Mouse (Mus musculus) retina, postnatal 1 day (tissue): ENCODE data around the gene Ccr1l1.
A peak's percentile ranks its signal among the peaks of the same experiment; 100 is the strongest.
"Not testable (repeated sequence)": the region's sequence is repeated elsewhere in the genome, so short reads cannot be mapped to it uniquely, and the experiment has no call there.

ENCODE experiments used
- DNase-seq: peaks from one replicate; pipeline ENCODE4 v3.0.0-alpha.2; 2012

Ccr1l1 gene

DNA sequence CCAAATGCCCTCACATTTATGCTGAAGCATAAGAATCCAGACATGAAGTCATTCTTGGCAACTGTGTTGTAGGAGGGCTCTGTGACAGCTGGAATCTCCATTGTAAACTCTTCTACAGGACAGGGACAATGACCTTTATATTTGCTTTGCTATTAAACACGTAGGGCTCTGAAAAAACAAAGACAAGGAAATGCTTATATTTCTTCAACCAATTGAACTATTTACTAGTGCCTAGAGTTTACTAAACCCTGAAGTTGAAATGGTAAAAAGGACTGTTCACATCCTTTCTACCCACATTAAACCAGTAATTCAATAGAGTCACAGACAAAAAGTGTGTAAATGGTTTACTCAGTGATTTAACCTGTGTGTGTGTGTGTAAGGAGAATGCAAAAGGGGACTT is at the start of gene Ccr1l1:
Gene Ccr1l1 (minus strand): TSS at position 101 of the 400 bp plus-strand sequence.
- no peak for DNase-seq

DNA sequence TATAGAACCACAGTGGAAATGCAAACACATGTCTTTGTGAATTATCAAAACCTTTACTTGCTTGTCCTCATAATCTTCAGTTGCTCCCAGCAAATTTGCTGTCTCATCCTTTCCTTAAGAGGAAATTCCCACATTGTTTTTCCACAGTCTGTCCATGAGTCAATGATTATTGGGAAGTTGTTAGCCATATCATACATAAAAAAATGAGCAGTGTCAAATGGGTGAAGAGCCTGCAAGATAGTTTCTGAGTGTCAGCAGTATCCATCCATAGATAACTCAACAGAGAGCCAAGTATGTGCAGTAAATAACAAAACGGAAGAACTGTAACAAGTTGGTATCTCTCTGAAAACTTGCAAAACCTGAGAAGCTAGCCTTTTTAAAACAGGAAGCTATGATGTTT is 43.5 kb upstream of the Ccr1l1 start, which contains the start of gene Ccr3:
Gene Ccr3 (plus strand): TSS at position 301 of the 400 bp plus-strand sequence.
- no peak for DNase-seq

DNA sequence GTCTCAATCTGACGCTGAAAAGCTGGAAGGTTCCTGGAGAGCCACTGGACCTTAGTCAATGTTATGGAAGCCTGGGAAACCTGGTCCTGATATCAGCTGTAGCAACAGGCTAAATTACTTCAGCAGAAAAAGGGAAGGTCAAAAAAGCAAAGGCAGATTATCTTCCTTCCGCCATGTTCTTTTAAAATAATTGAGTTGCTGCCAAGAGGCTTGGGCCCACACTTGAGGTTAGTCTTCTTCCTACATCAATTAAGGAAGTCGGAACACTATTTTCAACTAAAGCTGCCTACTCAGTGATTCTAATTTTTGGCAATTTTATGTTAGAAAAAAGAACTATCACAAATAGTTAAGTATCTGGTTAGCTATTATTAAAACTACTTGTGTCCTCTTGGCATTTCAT is 41.7 kb upstream of the Ccr1l1 start:
- no peak for DNase-seq

DNA sequence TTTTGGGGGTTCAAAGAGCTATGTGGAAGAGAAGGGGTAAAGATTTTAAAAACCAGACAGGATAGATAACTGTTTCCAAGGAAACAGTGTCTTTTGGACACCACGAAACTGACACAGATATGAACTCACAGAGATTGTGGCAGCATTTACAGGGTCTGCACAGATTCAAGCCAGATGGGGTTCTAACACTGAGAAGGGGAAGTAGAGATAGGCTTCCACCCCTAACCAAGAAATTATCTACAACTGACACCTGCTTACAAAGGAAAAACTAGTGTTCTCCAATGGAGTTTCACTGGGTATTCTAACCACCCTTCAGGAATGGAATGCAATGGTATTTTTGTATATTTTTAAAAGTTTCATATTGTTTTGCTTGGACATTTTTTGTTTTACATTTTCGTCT is 37.8 kb upstream of the Ccr1l1 start:
- no peak for DNase-seq

DNA sequence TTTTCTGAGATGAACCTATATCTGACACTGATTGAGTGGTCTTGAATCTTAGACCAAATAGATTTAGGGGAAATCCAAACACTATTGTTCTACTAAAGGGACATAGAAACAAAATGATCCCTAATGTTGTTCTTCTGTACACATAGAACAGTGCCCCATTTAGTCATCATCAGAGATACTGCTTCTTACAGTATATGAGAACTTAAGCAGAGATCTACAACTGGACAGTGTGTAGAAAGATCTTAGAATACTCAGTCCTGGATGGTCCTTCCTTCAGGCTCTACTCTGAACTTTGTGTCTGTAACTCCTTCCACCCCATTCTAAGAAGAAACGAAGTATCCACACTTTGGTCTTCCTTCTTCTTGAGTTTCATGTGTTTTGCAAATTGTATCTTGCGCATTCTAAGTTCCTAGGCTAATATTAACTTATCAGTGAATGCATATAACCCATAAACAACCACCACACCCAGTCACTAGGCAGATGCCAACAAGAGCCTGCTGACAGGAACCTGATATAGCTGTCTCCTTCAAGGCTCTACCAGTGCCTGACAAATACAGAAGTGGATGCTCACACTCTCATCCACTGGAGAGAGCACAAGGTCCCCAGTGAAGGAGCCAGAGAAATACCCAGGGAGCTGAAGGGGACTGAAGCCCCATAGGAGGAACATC is 36.9 kb upstream of the Ccr1l1 start:
- no peak for DNase-seq

DNA sequence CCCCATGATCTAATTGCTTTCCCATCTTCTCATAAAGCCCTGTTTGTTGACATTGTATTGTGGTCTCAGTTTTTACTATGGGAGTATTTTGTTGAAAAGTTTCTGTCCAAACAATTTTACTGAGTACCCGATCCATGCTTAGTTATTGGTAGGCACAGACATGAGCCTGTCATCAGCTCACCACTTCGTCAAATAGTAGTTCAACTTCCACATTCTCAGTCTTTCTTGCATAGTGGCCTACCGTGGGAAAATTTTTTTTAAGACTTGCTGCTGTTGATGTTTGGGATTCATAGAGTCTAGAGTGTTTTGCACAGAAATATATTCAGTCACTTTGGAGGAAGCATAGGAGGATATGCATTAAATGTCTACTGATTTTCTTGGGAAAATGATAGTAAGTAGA is 35.1 kb upstream of the Ccr1l1 start:
- no peak for DNase-seq

DNA sequence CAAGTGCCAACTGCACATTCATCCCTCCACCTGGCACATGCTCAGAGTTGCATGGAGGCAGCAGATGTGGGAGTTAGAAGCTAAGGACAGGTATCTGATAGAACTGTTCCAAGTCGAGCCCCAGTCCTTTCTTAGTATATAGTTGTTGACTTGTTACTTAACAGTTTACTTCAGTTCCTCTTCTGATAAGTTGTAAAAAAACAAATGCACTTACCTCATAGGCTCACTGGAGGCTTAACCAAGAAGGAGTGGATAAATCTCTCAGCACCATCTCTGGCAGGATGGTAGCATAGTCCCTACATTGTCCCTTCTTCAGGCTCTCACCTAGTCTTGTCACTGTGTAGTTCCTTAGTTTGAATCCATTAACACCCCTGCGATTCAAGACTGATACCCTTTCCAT is 34.5 kb upstream of the Ccr1l1 start:
- no peak for DNase-seq

DNA sequence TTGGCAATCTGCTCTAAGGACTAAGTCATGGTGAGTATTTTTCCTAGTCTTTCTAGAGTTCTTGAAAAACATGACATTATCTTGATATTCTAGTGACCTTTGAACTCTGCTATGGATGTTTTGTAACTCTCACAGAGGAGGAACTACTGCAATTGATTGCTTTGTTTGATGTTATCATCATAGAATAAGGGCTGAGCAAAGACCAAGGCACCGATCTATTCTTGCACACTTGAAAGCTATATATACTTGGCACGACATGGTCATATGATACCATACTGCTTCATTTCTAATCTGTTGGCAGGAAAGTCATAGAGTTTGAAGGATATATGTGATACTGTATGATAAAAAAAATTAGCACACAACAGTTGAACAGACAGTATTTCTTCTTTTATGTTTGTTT is 21.6 kb upstream of the Ccr1l1 start:
- DNase-seq, result no peak

DNA sequence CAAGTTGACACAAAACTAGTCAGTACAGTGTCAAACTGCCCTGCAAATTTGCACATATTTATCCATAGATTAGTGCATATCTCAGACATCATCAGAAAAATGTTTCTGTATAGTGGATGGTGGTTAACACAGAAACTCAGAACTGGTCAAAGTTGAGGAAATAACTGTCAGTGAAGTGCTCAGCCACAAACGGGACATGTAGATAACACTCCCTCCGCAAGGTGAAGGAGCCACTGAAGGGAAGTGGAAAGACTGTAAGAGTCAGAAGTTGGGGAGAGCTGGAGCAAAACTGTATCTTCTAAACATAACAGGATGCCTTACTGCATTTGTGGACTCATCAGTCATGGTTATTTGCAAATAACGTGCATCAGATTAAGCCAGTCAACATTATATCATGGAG is 19.5 kb upstream of the Ccr1l1 start:
- no peak for DNase-seq

DNA sequence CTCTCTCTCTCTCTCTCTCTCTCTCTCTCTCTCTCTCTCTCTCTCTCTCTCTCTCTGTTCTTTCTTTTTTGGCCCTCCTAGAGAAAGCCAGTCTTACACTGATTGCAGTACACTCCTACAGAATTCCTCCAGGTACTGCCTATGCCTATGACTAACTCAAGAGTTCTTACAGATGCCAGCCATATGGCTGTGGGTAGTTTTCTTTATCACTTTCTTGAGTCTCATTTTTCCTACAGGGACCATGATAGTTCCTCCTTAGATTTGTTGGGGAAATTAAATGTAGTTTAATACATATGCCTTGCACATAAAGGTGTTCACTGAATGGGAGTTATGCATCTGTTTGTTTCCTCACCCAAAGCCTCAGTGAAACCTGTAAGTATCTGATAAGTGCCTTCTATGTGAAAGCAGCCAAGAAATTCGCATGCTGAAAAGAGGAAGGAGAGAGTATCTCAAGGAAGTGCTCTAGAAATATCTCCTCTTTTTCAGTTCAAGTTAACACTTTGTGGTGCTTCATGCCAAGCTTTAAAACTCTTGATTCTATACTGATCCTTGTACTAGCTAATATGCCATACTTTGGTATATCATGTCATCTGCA is 13.2 kb upstream of the Ccr1l1 start:
- no peak for DNase-seq

DNA sequence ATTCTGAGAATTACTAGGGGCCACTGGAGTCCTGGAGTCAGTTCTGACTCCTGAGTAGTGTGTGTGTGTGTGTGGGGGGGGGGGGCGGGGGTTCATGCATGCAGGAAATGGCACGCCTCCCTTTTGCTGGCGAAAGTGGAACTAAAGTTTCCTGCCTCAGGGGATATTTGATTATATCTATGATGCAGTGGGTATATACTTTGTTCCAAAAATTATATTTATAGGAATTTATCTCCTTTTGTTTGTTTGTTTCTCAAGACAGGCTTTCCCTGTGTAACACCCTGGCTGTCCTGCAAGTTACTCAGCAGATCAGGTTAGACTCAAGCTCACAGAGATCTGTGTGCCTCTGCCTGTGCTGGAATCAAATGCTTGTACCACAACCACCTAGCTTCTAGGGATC is 11.5 kb upstream of the Ccr1l1 start:
- DNase-seq, result no peak

DNA sequence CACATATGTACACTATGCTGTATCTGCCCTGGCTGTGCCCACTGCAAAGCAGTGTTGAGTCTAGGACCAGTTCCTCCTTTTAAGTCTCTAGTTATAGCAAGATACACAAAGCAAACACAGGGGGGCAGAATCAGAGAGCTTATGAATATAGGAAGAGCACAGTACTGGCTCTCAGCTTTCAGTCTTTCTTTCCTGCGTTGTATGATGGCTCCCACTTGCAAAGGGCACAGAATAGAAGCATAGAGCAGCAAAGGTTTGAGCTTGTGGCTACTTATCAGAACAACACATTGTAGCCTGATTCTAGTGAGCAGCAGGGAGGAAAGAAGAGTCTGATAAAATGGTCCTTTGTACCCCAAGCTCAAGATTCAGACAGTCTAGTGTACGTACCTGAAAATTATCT is 8.0 kb upstream of the Ccr1l1 start:
- DNase-seq, result no peak

DNA sequence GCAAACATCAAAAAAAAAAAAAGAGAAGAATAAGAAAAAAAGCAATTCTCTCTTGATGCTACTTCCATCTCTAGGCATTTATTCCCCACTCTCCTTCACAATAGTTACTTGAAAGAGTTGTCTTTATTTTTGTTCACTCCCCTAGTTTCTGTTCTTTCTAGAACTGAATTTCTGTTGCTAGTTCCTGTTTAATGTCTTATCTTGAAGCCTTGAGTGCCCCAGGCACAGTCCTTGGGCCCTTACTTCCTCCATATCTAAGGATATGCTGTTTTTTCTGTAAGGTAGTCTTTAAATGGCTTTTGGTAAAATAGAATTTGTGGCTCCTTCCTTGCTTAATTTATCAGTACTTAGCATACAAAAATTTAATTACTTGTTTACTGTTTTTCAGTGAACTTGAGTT is 6.7 kb upstream of the Ccr1l1 start:
- DNase-seq, result no peak

DNA sequence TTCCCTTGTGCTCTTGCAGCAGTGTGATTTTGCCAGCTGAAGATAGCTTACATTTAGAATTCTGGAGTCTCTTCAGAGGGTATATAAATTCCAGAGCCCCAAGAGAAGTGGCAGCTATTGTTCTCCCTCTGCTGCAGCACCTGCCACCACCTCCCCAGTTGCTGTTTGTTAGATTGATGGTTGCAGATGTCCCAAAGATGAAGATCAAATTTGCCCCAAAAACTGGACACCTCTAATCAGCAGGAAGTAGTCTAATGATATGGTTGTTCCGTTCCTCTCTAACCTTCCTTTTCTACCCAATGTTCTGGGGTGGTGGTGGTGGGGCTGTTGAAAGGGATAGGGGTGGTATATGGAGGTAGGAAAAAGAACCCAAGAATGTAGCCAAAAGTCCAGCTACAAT is 4.5 kb upstream of the Ccr1l1 start:
- no peak for DNase-seq

DNA sequence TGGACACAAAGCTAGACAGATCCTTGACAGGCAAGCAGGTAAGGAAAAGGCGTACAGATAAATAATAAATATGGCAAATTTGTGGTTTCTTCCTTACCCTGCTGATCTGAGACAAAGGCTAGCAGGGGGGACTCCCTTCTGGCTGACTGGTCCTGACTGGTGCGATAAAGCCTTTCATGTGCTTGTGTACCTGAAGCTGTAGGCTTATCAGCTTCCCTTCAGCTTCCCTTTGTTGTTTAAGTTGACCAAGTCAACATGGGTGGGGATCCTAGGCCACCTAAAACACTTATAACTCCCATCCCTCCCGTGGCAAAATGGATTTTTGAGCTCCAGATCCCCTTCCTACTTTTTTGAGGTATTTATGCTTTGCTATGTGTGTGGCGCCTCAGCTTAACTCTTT is 3.7 kb upstream of the Ccr1l1 start:
- DNase-seq, result no peak

DNA sequence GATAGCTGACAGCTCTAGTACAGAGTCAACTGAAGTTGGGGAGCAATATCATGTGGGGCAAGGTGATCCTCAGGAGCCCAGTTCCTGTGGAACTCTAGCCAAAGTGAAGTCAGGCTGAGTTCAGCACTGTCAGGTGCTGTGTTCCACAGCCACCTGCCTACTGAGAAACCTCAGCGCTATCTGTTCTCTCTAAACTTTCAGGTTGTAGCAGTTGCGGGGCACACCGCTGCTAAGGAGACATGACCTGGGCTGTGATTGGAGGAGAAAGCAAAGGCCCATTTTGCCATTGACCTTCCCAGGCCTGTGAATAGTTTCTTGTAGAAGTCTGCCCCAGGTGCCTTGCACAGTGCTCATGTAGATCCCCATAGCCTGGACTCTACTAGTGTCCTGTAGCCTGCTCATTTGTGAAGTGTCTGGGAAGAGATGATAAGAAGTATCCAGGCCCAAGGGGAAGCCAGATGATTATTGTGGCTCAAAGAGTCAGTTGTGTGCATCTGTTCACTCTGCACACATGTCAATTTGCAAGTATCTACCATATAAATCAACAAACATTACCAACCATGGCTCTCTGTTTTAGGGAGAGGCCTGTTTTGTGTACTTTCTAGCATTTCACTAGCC is 2.8 kb upstream of the Ccr1l1 start:
- not testable (repeated sequence) for DNase-seq

DNA sequence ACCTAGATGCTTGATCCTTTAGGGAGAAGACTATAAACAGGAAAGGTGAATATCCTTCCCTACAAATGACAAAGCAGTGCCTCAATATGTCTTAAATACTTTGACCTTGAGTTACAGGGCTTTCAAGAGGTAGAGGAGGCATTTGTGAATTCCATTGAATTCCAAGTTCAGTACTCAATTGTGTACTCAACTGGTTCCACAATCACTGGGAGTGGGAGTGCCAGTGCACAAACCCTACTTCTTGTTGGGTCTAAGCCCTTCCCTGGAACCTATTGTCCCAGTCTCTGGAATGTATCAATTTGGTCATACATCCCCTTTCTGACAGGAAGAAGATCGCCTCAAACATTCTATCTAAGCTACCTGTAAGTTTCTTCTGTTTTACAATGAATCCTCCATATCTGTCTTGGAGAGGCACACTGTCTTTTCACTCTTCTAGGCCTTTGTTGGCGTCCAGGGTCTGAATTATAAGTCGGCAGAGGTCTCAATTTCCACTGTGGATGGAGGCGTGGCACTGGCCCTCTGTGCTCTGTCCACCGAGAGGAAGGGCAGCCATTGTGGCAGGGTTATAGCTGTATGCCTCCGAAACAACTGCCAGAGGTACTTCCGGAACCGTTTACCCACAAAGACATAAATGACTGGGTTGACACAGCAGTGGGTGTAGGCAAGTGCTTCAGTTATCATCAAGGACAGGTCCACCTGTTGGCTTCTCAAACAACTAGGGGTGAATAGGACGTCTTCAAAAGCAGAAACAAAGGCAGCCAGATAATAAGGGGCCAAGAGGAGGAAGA is 1.1 kb downstream of the Ccr1l1 start:
- DNase-seq, result no peak

DNA sequence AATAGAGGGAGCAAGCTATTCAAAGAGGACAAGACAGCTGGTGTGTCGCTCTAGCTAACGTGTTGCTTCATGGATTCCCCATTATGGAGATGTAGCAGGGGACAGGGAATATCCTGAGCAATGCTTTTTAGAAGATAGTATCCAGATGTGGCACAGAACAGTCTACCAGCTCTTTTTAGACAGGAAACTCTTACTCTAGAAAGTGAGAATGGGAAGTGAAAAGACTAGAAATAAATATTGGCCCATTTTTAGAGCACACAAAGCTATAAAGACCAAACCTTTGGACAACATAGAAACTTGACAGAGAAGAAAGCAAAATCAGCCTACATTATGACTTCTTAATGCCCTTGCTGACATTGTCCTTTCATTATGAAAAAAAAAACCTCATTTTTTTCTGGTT is 2.6 kb downstream of the Ccr1l1 start:
- DNase-seq, result no peak

DNA sequence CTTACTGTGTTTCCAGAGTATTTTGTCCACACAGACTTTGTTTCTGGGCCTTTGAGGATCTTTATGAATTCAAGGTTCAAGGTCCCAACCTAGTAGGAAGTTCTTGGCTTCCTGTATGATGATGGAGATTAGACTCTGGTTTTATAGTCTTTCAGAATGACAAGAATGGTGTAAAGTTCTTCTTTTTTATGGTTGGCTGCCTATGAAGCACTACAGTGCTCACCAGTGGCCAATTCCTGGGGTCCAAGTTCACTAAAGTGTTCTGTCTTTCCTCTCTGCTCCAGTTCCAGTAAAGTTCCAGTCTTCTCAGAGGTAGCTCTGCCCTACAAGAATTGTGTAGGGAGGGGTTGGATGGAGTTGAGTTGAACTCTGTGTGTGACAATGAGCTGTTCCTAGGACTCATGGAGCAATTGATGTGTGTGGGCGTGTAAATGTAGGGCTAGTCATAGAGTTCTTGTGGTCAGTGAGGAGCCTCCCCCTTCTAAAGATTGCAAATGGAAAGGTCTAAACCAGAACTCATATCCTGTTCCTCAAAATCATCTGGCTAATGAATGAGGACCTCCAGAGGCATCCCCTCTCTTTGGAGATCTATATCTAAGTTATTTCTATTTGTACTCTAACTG is 9.8 kb downstream of the Ccr1l1 start, which contains the start of gene Ccr1:
Gene Ccr1 (minus strand): TSS at position 403 of the 623 bp plus-strand sequence.
- no peak for DNase-seq

DNA sequence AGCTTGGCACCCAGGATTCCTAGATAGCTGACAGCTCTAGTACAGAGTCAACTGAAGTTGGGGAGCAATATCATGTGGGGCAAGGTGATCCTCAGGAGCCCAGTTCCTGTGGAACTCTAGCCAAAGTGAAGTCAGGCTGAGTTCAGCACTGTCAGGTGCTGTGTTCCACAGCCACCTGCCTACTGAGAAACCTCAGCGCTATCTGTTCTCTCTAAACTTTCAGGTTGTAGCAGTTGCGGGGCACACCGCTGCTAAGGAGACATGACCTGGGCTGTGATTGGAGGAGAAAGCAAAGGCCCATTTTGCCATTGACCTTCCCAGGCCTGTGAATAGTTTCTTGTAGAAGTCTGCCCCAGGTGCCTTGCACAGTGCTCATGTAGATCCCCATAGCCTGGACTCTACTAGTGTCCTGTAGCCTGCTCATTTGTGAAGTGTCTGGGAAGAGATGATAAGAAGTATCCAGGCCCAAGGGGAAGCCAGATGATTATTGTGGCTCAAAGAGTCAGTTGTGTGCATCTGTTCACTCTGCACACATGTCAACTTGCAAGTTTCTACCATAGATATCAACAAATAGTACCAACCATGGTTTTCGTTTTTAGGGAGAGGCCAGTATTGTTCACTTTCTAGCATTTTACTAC is 11.2 kb downstream of the Ccr1l1 start:
- DNase-seq, result not testable (repeated sequence)

DNA sequence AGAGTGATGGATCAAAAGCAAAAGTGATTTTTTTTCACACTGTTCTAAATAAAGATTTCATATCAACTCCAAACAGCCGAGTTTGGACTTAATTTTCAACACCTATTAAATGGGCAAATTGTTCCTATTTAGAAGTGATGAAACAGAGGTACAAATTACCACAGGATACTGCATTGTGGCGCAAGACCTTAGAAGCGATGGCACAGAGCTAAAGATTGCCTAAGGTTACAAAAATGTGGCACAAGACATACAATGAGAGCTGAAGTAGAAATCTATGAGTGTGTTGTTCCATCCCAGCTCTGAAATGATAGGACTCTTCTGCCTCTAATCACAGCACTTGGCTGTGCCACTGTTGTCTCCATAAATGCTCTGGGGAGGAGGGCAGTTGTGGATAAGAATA is 13.4 kb downstream of the Ccr1l1 start:
- DNase-seq, result no peak

DNA sequence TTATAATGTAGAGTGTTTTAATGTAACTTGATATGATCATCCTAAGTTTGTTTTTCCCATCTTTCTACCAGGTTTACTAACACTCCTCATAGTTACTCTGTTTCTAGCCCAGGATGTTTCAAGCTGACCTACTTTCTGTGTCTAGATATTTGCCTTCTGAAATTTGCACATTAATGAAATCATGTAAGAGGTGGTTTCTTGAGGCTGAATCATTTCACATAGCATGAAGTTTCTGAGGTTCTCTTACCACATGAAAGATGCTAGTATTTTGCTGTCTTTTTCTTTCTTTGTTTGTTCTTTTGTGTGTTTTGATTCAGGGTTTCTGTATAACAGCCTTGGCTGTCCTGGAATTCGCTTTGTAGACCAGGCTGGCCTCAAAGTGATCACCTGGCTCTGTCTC is 18.0 kb downstream of the Ccr1l1 start:
- DNase-seq, result peak; percentile 1
